Mouse (Mus musculus): ENCODE data around the gene Wiz. TPM values are rescaled to one million over a fixed set of nuclear protein-coding genes. Genes with fewer than 3 reads are reported as not detected.
A peak's percentile ranks its signal among the peaks of the same experiment; 100 is the strongest.

Wiz gene
- total RNA-seq, 2 experiments from 2014 or later, result 52.3 to 53.2 TPM

DNA sequence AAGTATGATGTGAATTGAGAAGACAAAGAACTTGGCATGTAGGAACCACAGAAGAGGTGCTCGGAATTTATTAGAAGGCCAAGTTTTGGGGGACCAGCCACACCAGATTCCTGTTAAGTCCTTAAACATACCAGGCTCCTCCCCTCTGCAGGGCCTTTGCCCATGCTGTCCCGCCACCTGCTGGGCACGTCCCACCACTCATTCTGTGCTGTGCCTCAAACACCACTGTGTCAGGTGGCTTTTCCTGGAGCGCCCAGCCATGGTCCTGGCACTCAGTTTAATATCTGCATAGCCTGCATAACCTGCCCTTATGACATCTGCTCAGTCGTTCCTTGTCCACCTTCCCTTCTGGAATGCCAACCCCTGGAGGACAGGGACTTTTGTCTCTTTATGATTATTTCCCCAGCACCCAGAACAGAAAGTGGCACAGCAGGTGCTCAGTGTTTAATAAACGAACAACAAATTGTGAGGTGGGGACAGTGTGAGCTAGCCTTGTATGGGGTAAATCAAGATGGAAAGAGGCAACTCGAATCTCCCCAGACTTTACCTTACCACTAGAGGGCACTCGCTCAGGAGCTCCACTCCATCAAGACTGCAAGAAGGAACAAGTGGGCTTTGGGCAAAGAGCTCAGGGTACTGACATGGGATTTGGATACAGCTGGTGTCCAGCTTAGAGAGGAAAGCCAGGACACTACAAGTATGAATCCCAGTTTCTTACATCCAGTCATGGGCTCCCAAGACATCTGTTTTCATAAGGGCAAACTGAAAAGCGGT is 2.4 kb downstream of the Wiz start:
- peak in 1 of 2 experiments; percentile 43 for DNase-seq (ENCODE audit: low spot score in 2 of 2)
- intact Hi-C loops (cut with DNase I), result loop anchor here (5.0 kb wide), 1 partner anchor 105 kb away; no protein-coding TSS in a partner anchor

DNA sequence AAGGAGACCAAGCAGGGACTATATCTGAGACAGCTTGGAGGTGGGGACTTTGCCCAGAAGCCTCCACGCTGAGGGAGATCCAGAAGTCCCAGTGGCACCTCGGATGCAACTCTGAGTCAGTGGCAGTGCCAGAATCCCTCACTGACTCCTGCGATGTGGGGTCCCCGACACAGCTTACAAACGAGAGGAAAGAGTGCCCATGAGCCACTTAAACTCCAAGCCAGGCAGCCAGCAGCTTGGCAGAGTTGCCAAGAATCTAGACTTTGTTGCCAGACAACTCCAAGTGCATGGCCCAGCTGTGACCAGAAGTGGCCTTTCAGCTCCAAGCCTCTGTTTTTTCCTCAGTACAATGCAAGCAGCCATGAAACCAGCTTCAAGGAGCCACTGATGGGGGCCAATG is 5.6 kb downstream of the Wiz start:
- intact Hi-C loops (cut with DNase I), result loop anchor here (2.0 kb wide), 1 partner anchor 21 kb away; no protein-coding TSS in a partner anchor
- no peak for DNase-seq (ENCODE audit: low spot score in 2 of 2)

DNA sequence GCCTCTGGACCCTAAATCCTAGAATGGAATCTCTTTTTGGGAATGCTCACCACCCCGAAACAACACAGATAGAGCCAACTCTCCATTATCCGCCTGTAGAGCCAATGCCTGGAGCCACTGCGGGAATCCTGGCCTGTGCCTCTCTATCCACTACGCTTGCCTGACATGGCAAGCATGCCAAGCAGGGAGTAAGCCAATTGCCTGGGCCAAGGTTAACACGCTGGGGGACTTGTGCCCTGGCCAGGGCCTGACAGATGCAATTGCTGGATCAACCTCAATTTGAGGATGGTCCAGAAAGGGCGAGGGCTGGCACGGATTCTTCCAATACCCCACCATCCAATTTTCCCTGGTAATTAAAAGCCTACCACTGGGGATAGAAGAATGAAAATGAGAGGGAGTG is 6.7 kb downstream of the Wiz start:
- intact Hi-C loops (cut with DNase I), result loop anchor here (2.0 kb wide), 1 partner anchor 20 kb away; no protein-coding TSS in a partner anchor
- no peak for DNase-seq (ENCODE audit: low spot score in 2 of 2)

DNA sequence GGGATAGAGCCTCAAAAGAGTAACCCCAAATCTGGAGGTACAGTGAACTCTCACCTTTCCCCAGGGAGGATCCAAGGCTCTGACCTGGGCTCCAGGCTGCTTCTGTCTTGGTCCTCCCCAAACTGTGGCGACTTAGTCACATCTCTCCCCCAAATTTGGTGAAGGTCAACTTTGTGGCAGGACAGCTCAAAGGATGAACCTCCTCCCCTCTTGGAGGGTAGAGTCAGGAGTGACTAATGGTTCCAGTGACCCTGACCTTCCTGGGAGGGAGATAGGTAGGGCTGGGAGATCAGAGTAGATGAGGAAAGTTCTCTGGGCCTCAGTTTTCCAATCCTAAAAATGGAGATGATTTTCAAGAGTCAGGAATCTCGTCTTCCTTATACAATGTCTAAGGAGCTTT is 10.5 kb downstream of the Wiz start:
- intact Hi-C loops (cut with DNase I), result no loop called here
- no peak for DNase-seq (ENCODE audit: low spot score in 2 of 2)

DNA sequence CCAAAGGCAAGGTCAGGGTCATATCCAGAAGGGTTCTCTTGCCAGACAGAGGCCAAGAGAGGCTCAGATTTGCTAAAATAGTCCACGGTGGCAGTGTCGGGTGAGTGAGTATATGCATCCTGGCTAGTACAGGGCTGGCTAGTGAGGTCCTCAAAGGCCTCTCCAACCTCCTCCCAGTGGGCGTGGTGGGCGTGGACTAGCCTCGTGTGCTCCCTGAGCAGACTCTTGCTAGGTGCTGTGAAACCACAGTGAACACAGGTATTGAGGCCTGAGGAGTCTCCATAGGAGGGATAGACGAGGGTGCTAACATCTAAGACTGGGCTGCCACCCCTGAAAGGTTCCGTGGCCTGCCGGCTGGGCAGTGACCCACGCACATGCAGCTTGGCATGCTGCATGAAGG is 12.1 kb downstream of the Wiz start:
- DNase-seq (ENCODE audit: low spot score in 2 of 2), result no peak
- intact Hi-C loops (cut with DNase I), result no loop called here

DNA sequence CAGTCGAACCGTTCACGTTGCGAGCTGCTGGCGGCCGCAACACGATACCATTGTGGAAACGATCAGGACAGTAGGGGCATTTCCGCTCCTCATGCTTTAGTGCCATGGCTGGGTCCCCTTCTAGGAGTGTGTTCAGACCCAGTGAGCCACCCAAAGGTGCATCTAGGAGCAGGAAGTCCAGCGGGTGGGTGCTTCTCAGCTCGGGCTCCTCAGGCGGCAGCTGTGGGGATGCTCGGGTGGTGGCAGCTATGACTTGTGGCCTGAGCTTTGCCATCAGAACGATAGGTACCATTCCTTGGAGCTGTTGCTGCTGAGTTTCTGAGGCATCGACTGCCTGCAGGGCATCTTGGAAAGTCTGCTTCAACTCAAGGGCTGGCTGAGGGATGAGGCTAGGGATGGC is 12.8 kb downstream of the Wiz start:
- intact Hi-C loops (cut with DNase I), result no loop called here

DNA sequence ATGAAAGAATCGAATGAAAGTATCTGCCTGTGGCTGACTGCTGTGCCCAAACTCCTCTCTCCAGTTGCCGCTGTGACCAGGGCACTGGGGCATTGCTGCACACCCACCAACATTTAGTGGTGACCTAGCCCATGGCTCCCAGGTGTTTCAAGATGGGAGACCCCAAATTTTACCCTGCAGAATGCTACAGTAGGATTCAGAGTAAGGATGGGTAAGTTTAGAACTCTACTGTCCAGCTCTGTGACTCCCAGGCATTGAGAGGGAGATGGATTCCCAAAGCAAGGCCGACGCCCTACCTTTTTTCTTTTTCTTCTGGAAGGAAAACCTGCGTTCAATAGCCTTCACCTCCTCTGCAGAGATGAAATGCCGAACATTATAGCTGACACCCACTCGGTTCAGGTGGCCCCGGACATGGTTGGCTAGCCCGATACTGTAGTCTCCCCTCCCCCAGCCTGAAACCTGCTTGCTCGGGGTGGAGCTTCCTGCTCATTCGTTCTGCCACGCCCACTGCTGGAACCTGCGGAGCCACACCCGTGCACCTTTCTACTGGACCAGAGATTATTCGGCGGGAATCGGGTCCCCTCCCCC is 20.2 kb downstream of the Wiz start:
- intact Hi-C loops (cut with DNase I), result no loop called here
- DNase-seq (ENCODE audit: low spot score in 2 of 2), result no peak

More for the DNA sequence above, 12.8 kb downstream of the Wiz start:
- DNase-seq (ENCODE audit: low spot score in 2 of 2), result no peak

DNA sequence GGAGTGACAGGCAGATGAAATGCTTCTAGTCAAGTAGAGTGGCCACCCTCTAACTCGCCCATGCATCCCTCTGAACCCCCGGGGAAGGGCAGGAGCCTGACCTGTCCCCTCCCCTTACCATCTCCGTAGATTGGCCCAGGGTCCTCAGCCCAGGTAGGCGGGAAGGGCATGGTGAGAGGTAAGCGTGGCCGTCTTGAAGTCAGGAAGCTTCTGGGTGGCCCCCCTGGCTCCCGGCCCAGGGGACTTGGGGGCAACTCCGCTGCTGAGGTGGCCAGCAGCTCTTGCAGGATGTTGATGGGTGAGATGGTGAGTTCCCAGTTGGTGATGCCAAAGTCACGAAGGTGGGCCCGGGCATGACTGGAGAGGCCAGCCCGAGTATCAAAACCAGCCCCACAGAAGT is 21.5 kb downstream of the Wiz start:
- intact Hi-C loops (cut with DNase I), result no loop called here
- no peak for DNase-seq (ENCODE audit: low spot score in 2 of 2)

DNA sequence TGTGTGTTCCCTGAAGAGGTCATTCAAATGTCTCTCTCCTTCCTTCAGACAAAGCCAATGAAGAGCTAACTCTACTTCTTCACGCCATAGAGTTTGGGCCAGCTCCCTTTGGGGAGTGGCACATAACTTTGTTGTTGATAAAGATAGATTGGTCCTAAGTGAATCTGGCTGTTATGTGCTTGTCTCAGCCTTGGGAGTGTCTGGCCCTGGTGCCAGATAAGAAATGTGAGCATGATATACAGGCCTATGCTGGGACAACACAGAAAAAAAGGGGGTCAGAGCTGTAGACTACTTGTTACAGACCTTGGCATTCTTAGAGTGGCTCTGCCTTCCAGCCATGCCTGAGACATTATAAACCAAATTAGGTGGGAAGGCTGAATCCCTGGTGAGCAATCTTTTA is 23.9 kb downstream of the Wiz start:
- intact Hi-C loops (cut with DNase I), result no loop called here
- DNase-seq (ENCODE audit: low spot score in 2 of 2), result no peak

DNA sequence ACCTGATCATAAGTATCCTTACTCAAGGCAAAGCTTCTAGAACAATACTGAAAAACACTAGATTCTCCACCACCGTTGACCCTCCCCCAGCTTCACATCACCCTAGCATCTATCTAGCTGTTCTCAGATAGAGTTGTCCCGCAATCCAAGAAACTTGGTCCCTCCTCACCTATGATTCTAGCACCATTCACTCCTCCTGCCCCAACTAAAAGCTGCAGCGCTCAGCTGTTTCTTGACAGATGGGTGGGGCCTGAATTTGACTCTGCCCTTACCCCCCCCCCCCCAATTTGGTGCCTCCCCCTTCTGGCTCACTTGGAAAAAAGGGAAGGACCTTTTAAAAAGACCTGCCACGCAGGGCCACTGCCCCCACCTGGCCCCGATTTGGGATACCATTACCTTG is 24.4 kb downstream of the Wiz start:
- intact Hi-C loops (cut with DNase I), result no loop called here
- no peak for DNase-seq (ENCODE audit: low spot score in 2 of 2)

DNA sequence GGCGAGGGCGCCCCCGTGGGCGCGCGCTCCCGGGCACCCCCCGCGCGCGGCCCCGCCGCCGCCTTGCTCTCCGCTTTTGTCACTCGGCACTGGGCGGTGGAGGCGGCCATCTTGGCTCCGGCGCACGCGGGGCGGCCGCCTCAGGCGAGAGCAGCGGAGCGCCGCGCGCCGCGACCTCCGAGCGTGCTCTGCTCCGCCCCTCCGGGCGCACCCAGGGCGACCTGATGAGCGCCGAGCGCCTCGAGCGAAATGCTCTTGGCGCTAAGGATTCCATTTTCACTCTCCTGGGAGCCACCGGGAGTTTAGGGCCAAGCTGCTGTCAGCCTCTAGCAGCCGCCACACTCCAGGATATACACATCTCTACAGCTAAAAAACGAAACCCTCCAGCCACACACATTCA is 24.9 kb downstream of the Wiz start:
- intact Hi-C loops (cut with DNase I), result no loop called here
- DNase-seq (ENCODE audit: low spot score in 2 of 2), result peak; percentile 86 to 91

DNA sequence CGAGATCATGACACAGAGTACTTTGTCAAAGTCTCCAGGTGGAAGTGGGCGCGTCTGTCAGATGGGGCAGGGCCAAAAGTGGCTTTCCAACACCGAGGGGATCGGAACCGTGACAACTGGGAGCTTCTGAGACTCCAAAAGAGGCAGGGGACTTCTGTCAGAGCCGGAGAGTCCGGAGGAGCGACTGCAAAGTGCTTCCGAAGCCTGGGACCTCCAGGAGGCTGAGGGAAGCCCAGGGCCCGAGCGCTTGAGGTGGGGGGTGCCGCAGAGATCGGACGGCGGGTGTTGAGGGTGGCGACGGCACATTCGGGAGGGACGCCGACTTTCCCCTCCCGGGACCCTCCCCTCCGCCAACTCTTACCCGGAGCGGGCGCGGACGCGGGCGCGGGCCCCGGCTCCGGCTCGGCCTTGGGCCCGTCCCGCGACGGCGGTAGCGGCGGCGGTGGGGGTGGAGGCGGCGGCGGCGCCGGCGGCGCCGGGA is 25.4 kb downstream of the Wiz start:
- intact Hi-C loops (cut with DNase I), result loop anchor here (2.0 kb wide), 1 partner anchor 19 kb away; no protein-coding TSS in a partner anchor
- peak in 1 of 2 experiments; percentile 42 for DNase-seq (ENCODE audit: low spot score in 2 of 2)

DNA sequence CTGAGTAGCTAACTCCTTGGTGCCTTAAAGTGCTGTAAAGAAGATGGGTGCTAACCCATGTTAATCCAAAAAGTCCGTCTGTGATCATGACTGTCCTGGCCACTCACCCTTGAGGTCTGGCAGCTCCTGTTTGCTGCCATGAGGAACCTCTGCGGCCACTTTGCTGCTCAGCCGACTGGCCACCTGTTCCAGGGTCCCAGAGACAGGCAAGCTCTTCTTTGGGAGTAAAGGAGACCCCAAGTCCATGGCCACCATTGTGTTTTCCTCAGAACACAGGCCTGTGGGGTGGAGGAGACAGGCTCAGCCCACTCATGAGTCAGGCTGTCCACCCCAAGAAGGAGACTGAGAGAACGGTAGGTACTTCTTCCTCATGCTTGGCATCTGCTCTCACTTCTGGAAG is 26.6 kb downstream of the Wiz start:
- intact Hi-C loops (cut with DNase I), result loop anchor here (2.0 kb wide), 1 partner anchor 20 kb away; no protein-coding TSS in a partner anchor
- no peak for DNase-seq (ENCODE audit: low spot score in 2 of 2)

DNA sequence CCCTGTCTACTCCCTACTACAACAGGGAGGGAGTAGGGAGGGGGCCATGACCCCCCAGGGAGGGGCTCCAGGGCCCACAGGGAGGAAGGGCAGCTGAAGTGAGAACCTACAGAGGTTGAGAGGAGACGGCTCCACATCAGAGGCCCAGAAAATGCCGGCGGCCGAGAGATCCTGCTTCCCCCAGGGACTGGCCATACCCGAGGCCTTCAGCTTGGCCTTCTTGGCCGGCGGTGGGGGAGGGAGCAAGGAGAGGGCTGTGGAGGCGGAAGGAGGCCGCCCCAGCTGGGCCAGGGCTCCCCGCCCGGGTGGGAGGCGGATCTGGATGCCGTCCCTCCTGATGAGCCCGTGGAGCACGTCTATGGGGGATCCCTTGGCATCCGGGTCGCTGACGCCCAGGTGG is 29.3 kb downstream of the Wiz start:
- DNase-seq (ENCODE audit: low spot score in 2 of 2), result no peak
- intact Hi-C loops (cut with DNase I), result no loop called here

DNA sequence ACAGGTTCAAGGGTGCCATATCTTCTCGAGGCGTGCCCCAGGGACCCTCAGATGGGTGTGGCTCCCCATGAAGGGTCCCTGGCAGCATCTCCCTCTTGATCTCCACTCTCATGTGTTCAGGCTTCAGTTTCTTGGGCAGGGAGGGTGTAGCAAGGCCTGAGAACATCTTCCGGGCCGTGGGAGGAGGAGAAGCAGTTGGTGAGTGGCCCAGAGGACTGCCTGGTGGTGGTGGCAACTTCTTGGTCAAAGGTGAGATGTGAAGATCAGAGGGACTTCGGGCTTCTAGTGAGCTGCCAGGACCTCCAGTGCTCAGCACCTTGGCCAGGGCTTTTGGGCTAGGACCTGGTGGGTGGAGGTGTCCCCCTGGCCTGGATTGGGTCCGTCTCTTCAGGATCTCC is 30.3 kb downstream of the Wiz start:
- DNase-seq (ENCODE audit: low spot score in 2 of 2), result no peak
- intact Hi-C loops (cut with DNase I), result no loop called here

DNA sequence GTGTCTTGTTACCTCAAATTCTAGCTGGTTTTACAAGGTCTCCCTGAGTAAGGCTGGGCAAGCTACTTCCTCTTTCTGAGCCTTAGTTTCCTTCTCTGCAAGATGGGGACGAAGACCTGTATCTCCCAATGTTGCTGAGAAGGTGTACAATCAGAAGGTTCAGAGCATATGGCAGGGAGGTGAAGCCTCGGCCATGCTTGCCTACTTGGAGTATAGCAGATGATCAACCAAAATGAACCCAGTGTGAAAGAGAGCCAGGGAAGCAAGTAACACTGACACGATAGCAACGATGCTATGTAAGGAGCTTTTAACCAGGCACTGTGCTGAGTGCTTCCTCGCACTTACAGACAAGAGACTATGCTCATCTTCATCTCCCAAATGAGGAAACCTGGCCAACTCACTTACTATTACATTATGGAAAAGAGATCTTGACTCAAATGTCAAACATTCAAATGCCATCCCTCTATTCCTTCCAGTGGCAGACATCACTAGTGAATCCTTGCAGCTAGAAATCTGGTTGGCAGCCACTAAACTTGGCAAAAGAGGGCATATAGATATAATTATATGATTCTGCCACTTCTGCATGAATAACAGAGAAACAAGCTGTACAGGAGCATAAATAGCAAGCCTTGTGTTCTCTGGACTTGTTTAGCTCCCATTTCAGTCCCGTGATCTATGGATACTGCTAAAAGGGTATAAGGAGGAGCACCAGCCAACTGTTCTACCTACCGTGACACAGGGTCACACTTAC is 30.9 kb downstream of the Wiz start:
- intact Hi-C loops (cut with DNase I), result no loop called here
- no peak for DNase-seq (ENCODE audit: low spot score in 2 of 2)

DNA sequence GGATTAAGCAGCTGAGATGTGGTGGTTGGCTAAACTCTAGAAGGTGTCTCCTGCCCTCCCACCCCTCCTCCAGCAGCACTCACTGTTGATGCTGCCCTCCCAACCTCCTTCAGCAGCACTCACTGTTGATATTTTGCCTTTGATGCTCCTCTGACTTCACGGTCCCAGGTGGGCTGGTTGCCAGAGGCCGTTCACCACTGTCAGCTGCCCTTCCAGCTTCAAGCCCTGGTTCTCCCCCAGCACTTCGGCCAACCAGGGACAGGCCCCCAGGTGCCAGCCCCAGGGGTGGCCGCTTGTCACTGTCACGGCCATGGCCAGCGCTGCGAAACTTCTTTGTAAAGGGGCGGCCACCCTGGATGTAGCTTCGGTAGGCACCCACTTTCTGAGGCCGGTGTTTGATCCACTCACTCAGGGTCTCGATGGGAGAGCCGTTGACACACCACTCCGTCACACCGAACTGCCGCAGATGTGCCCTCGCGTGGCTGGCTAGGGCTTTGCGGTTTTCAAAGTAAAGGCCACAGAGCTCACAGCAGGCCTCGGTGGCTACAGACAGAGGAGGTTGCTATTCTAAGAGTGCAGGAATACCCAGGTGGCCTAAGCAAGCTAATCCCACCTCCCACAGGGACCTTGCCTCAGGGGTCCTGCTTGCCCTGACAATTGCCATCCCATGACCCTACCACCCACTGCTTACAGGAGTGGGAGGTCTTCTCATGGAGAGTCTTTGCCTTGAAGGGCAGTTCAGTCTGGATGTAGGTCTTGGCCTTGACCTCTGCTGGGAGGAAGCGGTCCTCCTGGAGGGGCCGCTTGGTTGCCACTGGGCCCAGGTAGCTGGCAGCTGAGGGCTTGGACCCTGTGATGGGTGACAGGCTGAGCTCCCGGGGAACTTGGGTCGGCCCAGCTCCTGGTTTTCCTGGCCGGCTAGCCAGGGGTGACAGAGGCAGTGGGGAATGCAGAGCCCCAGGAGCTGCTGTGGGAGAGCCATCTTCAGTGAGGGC is 32.2 kb downstream of the Wiz start:
- no peak for DNase-seq (ENCODE audit: low spot score in 2 of 2)
- intact Hi-C loops (cut with DNase I), result no loop called here

DNA sequence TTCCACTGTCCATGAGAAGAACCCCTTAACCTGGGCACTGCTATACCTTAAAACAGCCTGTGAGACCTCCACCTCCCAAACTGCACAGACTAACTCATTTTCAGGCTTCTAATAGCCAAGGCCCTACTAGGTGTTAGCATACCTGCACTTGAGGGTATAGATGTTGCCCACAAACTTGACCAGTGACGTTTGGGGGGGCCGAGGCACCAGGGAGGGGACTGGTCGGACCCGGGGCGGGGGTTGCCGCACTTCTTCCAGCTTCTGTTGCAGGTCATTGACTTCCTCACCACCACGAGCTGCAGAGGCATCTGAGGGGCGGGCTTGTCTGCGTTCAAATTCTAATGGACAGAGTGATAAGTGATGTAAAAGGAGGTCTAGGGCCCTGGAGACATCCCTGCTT is 33.0 kb downstream of the Wiz start:
- intact Hi-C loops (cut with DNase I), result no loop called here
- DNase-seq (ENCODE audit: low spot score in 2 of 2), result no peak

DNA sequence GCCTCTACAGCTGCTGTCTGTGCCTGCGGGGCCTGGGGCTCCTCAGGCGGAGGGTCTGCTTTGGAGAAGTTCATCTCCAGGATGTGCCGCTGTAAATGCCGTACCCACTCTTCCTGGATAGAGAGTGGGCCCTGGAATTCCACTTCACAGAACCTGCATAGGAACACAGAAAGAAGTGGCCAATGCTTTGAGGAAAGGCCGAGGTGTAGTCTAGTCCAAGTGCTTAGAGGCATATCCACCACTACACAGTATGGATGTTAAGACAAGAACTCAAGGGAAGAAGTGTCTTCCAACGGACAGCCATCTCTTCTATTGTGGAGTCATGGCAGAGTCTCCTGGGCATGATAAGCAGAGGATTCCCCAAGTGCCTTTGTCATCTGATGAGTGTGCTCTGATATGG is 34.2 kb downstream of the Wiz start:
- no peak for DNase-seq (ENCODE audit: low spot score in 2 of 2)
- intact Hi-C loops (cut with DNase I), result no loop called here
